Mouse (Mus musculus): ENCODE measurements around the gene Letmd1. TPM values are rescaled to one million over a fixed set of nuclear protein-coding genes. Genes with fewer than 3 reads are reported as not detected.
"Not testable (repeated sequence)": the region's sequence is repeated elsewhere in the genome, so short reads cannot be mapped to it uniquely, and the experiment has no call there.

Letmd1 gene
- polyA plus RNA-seq, 1 experiment = 42.7 TPM

- TF ChIP-seq GATA1 (IDR thresholded peaks at IDR 0.05; ENCODE audit: borderline replicate concordance, low read length) = no peak
- TF ChIP-seq FLI1 (IDR thresholded peaks at IDR 0.05; ENCODE audit: low read length) = no peak
- no peak overlapping the region for H3K4me3 ChIP-seq (replicated peaks)
- peaks cover 62% of the 10 kb centered on the region for H3K4me1 ChIP-seq
Observed at GRCm38 (mm10) chr15:100465432-100465831, 3.4 kb upstream of the Letmd1 start.

DNA sequence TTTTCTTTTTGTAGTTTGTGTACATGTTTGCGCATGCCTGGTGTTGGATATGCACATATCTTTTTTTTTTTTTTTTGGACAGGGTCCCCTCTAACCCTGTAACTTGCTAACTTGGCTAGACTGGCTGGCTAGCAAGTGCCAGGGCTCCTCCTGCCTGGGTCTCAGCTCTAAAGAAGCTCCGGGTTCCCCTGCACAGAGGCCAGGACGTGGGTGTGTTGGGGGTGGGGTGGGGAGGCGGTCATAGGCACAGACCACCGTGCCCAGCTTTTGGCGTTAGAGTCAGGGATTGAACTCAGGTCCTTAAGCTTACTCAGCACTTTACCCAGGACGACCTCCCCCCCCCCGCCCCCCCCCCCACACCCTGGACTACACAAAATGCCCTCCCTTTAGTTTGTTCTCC is 1.1 kb upstream of the Letmd1 start:
- Histone ChIP-seq H3K4me1 (peaks cover 42% of the 10 kb centered on the region), H3K27me3 (replicated peaks) (no peaks in the 10 kb centered on the region), H3K36me3 (replicated peaks; ENCODE audit: low read length) (peaks cover 26% of the 10 kb centered on the region), H3K9me3 (no peaks in the 10 kb centered on the region), H3K4me3 (replicated peaks) (peak overlapping the region; percentile 98)
- TF ChIP-seq FLI1 (IDR thresholded peaks at IDR 0.05; ENCODE audit: low read length) = no peak

More at GRCm38 (mm10) chr15:100465432-100465831, 3.4 kb upstream of the Letmd1 start:
- Histone ChIP-seq H3K27me3 (replicated peaks) (no peaks in the 10 kb centered on the region), H3K9me3 (no peaks in the 10 kb centered on the region), H3K36me3 (replicated peaks; ENCODE audit: low read length) (peaks cover 4% of the 10 kb centered on the region)

DNA sequence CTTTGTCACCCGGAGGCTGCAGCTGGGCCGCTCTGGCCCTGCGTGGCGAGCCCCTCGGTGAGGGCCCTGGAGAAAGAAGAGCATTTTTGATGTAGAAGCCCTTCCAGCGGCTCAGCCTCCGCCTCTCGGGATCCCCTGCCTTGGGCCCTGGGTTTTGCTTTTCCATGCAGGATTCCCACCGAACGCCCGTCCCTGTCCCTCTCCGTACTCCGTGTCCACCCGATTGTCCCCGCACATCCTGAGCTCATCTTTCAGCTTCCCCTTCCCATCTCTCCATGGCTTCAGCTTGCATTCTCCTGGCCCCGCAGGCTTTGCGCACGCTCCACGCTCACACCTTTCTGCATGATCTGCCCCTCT is 344 bp downstream of the Letmd1 start:
- TF ChIP-seq FLI1 (IDR thresholded peaks at IDR 0.05; ENCODE audit: low read length) (no peak), GATA1 (IDR thresholded peaks at IDR 0.05; ENCODE audit: borderline replicate concordance, low read length) (no peak)
- Histone ChIP-seq H3K4me3 (replicated peaks) (peak overlapping the region; percentile 98), H3K27me3 (replicated peaks) (no peaks in the 10 kb centered on the region), H3K36me3 (replicated peaks; ENCODE audit: low read length) (peaks cover 40% of the 10 kb centered on the region), H3K4me1 (peaks cover 34% of the 10 kb centered on the region), H3K9me3 (no peaks in the 10 kb centered on the region)

DNA sequence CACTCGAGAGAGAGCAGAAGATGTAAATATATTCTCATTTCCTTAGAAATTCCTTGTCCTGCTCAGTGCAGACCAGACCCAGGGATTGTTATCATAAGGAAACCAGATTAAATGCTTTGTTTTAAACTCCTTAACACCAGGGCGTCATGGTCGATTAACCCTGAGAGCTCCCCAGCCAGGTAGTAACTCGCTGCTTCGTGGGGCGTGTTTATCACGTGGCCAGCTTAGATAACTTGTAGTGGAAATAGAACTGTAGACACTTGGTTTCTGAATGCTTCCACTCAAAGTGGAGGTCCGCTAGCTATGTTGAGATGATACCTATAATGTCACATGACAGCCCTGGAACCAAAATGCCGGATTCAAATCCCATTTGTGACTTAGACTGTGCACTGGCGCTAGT is 1.2 kb downstream of the Letmd1 start:
- TF ChIP-seq FLI1 (IDR thresholded peaks at IDR 0.05; ENCODE audit: low read length) (no peak), GATA1 (IDR thresholded peaks at IDR 0.05; ENCODE audit: borderline replicate concordance, low read length) (no peak)
- no peaks in the 10 kb centered on the region for H3K27me3 ChIP-seq (replicated peaks)
- H3K36me3 ChIP-seq (replicated peaks; ENCODE audit: low read length) = peaks cover 49% of the 10 kb centered on the region
- H3K4me3 ChIP-seq (replicated peaks) = peak overlapping the region; percentile 98
- H3K9me3 ChIP-seq = no peaks in the 10 kb centered on the region
- H3K4me1 ChIP-seq = peaks cover 34% of the 10 kb centered on the region

DNA sequence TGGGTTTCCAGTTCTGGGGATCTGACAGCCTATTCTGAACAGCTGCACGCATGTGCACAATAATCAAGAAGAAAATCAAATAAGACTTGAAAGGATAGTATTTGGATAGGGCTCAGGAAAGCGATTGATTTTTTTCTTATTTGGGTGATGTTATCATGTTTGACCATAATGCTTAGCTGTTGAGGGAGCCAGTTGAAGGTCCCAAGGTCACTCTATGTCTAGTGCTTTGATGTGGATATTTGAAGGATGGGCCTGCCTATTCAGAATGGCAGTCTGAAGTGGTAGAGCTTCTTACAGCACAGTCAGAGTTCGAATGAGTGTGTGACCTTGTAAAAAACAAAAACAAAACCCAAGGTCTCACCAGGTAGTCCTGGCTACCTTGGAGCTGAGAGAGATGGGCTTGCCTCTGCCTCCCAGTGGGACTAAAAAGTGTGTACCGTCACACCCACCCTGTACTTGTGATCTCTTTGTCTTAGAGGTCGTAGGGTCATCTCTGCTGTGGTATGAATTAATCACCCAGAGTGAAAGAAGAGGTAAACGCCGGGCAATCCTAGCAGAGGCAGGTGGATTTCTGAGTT is 5.2 kb downstream of the Letmd1 start:
- peaks cover 88% of the 10 kb centered on the region for H3K36me3 ChIP-seq (replicated peaks; ENCODE audit: low read length)
- no peaks in the 10 kb centered on the region for H3K9me3 ChIP-seq
- TF ChIP-seq FLI1 (IDR thresholded peaks at IDR 0.05; ENCODE audit: low read length) = no peak
- no peak for TF ChIP-seq GATA1 (IDR thresholded peaks at IDR 0.05; ENCODE audit: borderline replicate concordance, low read length)
- peaks cover 24% of the 10 kb centered on the region for H3K4me1 ChIP-seq
- no peaks in the 10 kb centered on the region for H3K27me3 ChIP-seq (replicated peaks)
- H3K4me3 ChIP-seq (replicated peaks) = no peak overlapping the region

GRCm38 (mm10) chr15:100478351-100478750 is 9.5 kb downstream of the Letmd1 start:
- H3K4me1 ChIP-seq = peaks cover 7% of the 10 kb centered on the region
- TF ChIP-seq GATA1 (IDR thresholded peaks at IDR 0.05; ENCODE audit: borderline replicate concordance, low read length) = no peak
- TF ChIP-seq FLI1 (IDR thresholded peaks at IDR 0.05; ENCODE audit: low read length) = no peak
- H3K36me3 ChIP-seq (replicated peaks; ENCODE audit: low read length) = peaks cover 98% of the 10 kb centered on the region
- H3K27me3 ChIP-seq (replicated peaks) = no peaks in the 10 kb centered on the region
- H3K4me3 ChIP-seq (replicated peaks) = no peak overlapping the region
- no peaks in the 10 kb centered on the region for H3K9me3 ChIP-seq

DNA sequence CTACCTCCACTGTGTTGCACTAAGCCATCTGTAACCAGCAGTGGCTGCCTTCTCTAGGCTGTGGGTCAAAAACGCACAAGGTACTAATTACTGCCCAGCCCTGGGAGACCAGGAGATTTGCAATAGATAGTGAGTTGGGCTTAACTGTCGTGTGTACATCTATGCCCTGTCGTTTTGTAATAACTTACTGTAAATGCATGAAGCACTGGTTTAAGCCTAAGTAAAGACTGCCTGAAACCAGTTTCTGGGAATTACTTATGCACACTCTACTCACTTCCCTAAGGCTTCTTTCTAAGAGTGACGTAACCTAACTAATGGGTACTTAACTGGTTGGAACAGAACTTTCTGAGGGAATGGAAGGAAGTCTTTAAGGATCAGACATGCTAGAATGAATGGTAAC is 10.1 kb downstream of the Letmd1 start:
- no peak overlapping the region for H3K4me3 ChIP-seq (replicated peaks)
- TF ChIP-seq FLI1 (IDR thresholded peaks at IDR 0.05; ENCODE audit: low read length) (no peak), GATA1 (IDR thresholded peaks at IDR 0.05; ENCODE audit: borderline replicate concordance, low read length) (no peak)
- H3K9me3 ChIP-seq = no peaks in the 10 kb centered on the region
- no peaks in the 10 kb centered on the region for H3K27me3 ChIP-seq (replicated peaks)
- peaks cover 92% of the 10 kb centered on the region for H3K36me3 ChIP-seq (replicated peaks; ENCODE audit: low read length)
- peaks cover 7% of the 10 kb centered on the region for H3K4me1 ChIP-seq

GRCm38 (mm10) chr15:100485576-100485975 is 16.8 kb downstream of the Letmd1 start:
- TF ChIP-seq FLI1 (IDR thresholded peaks at IDR 0.05; ENCODE audit: low read length) = no peak
- TF ChIP-seq GATA1 (IDR thresholded peaks at IDR 0.05; ENCODE audit: borderline replicate concordance, low read length) = no peak
- Histone ChIP-seq H3K9me3 (no peaks in the 10 kb centered on the region), H3K4me1 (peaks cover 31% of the 10 kb centered on the region), H3K27me3 (replicated peaks) (peaks cover 9% of the 10 kb centered on the region), H3K4me3 (replicated peaks) (no peak overlapping the region), H3K36me3 (replicated peaks; ENCODE audit: low read length) (peaks cover 35% of the 10 kb centered on the region)

- H3K27me3 ChIP-seq (replicated peaks) = peaks cover 12% of the 10 kb centered on the region
- TF ChIP-seq FLI1 (IDR thresholded peaks at IDR 0.05; ENCODE audit: low read length) (no peak), GATA1 (IDR thresholded peaks at IDR 0.05; ENCODE audit: borderline replicate concordance, low read length) (no peak)
- H3K4me3 ChIP-seq (replicated peaks) = no peak overlapping the region
- H3K36me3 ChIP-seq (replicated peaks; ENCODE audit: low read length) = peaks cover 26% of the 10 kb centered on the region
- peaks cover 34% of the 10 kb centered on the region for H3K4me1 ChIP-seq
- H3K9me3 ChIP-seq = no peaks in the 10 kb centered on the region
Observed at GRCm38 (mm10) chr15:100486450-100486849, 17.6 kb downstream of the Letmd1 start.

DNA sequence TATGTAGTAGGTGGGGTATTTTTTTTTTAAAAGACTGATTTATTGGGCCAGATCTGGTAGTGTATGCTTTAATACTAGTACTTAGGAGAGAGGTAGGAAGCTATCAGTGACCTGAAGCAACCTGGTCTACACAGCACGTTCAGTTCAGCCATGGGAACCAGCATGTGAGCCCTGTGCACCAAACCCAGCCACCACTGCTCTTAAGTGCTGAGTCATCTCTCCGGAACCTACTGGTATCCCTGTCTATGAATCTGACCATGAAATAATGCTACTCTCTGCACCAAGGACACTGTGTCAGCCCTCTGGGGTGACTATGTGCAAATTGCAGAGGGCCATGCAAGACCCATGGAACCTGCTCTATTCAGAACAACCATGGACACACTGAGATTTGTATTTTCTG is 18.2 kb downstream of the Letmd1 start:
- Histone ChIP-seq H3K27me3 (replicated peaks) (peaks cover 14% of the 10 kb centered on the region), H3K4me1 (peaks cover 36% of the 10 kb centered on the region), H3K36me3 (replicated peaks; ENCODE audit: low read length) (peaks cover 20% of the 10 kb centered on the region), H3K9me3 (no peaks in the 10 kb centered on the region), H3K4me3 (replicated peaks) (no peak overlapping the region)
- TF ChIP-seq GATA1 (IDR thresholded peaks at IDR 0.05; ENCODE audit: borderline replicate concordance, low read length) (no peak), FLI1 (IDR thresholded peaks at IDR 0.05; ENCODE audit: low read length) (no peak)

DNA sequence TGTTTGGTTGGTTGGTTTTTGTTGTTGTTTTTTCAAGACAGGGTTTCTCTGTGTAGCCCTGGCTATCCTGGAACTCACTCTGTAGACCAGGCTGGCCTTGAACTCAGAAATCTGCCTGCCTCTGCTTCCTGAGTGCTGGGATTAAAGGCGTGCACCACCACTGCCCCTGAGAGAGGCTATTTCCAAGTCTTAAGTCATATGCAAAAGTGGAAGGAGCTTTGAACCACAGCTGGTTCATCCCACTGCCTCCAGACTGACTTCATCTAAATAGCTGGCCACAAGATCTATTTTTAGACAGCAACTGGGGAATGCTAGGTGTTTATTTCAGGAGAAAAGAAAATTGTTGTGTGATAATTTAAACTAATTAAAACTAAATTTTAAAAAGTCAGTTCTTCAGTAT is 19.5 kb downstream of the Letmd1 start:
- H3K9me3 ChIP-seq; H3K4me3 ChIP-seq (replicated peaks); H3K36me3 ChIP-seq (replicated peaks; ENCODE audit: low read length): not testable (repeated sequence)
- peaks cover 24% of the 10 kb centered on the region for H3K27me3 ChIP-seq (replicated peaks)
- H3K4me1 ChIP-seq = peaks cover 40% of the 10 kb centered on the region

Measured in megakaryocyte, embryonic 14.5 days (primary cell).